Mouse (Mus musculus): ENCODE measurements around the gene Rps3. TPM values are rescaled to one million over a fixed set of nuclear protein-coding genes. Genes with fewer than 3 reads are reported as not detected.

Gene Rps3
- polyA plus RNA-seq (2017; shearing (Covaris generic)) = 1,881 TPM

DNA sequence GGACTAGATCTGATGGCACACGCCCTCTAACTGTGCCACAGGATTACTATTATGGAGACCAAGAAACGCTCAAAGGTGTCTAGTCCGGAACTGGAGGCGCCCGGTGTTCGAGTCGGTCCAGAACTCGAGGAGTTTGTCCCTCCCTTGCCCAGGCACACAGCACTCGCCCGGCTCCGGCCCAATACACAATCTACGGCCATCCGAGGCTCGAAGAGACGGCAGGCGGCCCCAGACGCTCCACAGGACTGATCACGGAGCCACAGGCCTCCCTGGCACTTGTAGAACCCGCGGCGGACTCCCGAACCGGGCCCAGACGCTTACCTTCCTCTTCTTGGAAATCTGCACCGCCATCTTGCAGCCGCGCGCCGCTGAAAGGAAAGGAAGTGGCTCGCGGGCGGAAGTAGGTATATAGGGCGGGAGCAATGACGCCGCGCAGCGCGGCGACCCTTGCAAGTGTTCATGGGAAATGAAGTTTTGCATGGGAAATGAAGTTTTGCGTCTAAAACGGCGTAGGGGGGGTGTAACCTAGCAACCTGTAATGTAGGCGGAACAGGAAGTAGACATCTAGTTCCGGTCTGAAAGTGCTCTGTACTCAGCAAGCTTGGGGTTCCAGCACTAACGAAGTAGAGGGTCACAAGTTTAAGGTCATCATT lies at the start of gene Rps3:
TSS of gene Rps3 (minus strand) at position 468 of the 653 bp plus-strand sequence.

DNA sequence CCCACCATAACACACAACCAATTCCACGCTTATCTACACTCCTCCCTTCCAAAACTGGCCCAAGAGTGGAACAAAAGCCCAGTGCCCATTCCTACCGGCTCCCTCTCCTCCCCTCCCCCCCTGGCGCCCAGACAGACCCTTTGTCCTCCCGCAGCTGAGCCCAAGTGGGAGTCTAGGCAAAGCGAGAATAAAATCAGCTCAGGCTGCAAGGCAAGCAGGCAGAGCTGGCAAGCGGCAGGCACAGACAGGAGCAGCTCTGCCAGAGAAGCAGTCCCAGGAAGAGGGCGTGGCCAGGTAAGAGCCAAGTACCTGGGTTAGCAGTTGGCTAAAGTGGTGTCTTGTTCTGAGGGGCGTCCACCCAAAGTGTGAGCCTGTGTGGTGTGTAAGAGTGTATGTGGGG lies 17.7 kb downstream of the Rps3 start, which contains the start of gene Klhl35:
TSS of gene Klhl35 (plus strand) at position 194 of the 400 bp plus-strand sequence.

Other genes with a start within 250 kb of the Rps3 start
- gene Mogat2, start 245.1 kb downstream of the Rps3 start, polyA plus RNA-seq (2017; shearing (Covaris generic)) = not detected
- gene Map6, start 216.3 kb downstream of the Rps3 start, polyA plus RNA-seq (2017; shearing (Covaris generic)) = 6.5 TPM
- not detected for gene Serpinh1, start 130.5 kb downstream of the Rps3 start, polyA plus RNA-seq (2017; shearing (Covaris generic))
- gene Gdpd5, start 102.3 kb downstream of the Rps3 start, polyA plus RNA-seq (2017; shearing (Covaris generic)) = 21.7 TPM
- not detected for gene Klhl35, start 17.7 kb downstream of the Rps3 start, polyA plus RNA-seq (2017; shearing (Covaris generic))
- 18.9 TPM for gene Arrb1, start 51.7 kb upstream of the Rps3 start, polyA plus RNA-seq (2017; shearing (Covaris generic))
- gene Tpbgl, start 143.4 kb upstream of the Rps3 start, polyA plus RNA-seq (2017; shearing (Covaris generic)) = not detected
- gene Slco2b1, start 227.6 kb upstream of the Rps3 start, polyA plus RNA-seq (2017; shearing (Covaris generic)) = 0.38 TPM
- not detected for gene Olfr520, start 246.5 kb upstream of the Rps3 start, polyA plus RNA-seq (2017; shearing (Covaris generic))